Comparison of ENCODE assay signal across 8 mouse cellular contexts in genomic region chr8:124434126-124434790, GRCm38 (mm10). TPM values are rescaled to one million over a fixed set of nuclear protein-coding genes. Genes with fewer than 3 reads are reported as not detected.
DNase-seq lines count a peak whose midpoint lies in the region; ATAC-seq and TF ChIP-seq lines count a peak whose summit lies in the region.

No protein-coding gene starts in this region.

- H3K4me3 ChIP-seq in E14TG2a.4 (replicated peaks; ENCODE audit: low read length) = peak overlapping the region; percentile 88
- H3K4me3 ChIP-seq in forebrain, embryonic 13.5 days = peak overlapping the region; percentile 74
- H3K4me3 ChIP-seq in heart, postnatal 0 days (ENCODE audit: low read depth, low read length) = peak overlapping the region; percentile 57
- peak overlapping the region in 1 of 2 experiments; percentile 57; a peak in 3 of 4 replicates for H3K4me3 ChIP-seq in liver, embryonic 14.5 days (ENCODE audit: insufficient read depth in 1 of 2, low read depth in 2 of 2, low read length in 2 of 2)
- H3K4me3 ChIP-seq in neural tube, embryonic 13.5 days = peak overlapping the region; percentile 73

- TF ChIP-seq EP300 in heart, postnatal 0 days (IDR thresholded peaks at IDR 0.05; ENCODE audit: low read depth) = no peak
- TF ChIP-seq EP300 in liver, embryonic 14.5 days (IDR thresholded peaks at IDR 0.05; ENCODE audit: low read depth) = no peak

- no peak for TF ChIP-seq CTCF in E14TG2a.4 (conservative IDR thresholded peaks at IDR 0.05; ENCODE audit: low read length)
- no peak; the same call in 1 of the 2 replicates for TF ChIP-seq CTCF in heart, postnatal 0 days (IDR thresholded peaks at IDR 0.05; ENCODE audit: low read depth)
- TF ChIP-seq CTCF in liver, embryonic 14.5 days (IDR thresholded peaks at IDR 0.05; ENCODE audit: low read depth) = no peak

- H3K4me2 ChIP-seq in forebrain, embryonic 13.5 days = peak overlapping the region; percentile 94
- peak overlapping the region; percentile 96 for H3K4me2 ChIP-seq in heart, postnatal 0 days (ENCODE audit: low read depth, low read length)
- H3K4me2 ChIP-seq in liver, embryonic 14.5 days (ENCODE audit: low read depth) = peak overlapping the region; percentile 70
- peak overlapping the region; percentile 89 for H3K4me2 ChIP-seq in neural tube, embryonic 13.5 days

- H3K27me3 ChIP-seq in E14TG2a.4 (ENCODE audit: insufficient read depth, low read length) = peaks cover 17% of the 10 kb centered on the region
- H3K27me3 ChIP-seq in forebrain, embryonic 13.5 days = peaks cover 20% of the 10 kb centered on the region
- peaks cover 27% of the 10 kb centered on the region for H3K27me3 ChIP-seq in heart, postnatal 0 days (ENCODE audit: control insufficient read depth, insufficient read depth, low read length)
- peaks cover 20% of the 10 kb centered on the region for H3K27me3 ChIP-seq in liver, embryonic 14.5 days (ENCODE audit: control insufficient read depth, insufficient read depth, low read length)
- peaks cover 13% of the 10 kb centered on the region for H3K27me3 ChIP-seq in neural tube, embryonic 13.5 days

- peaks cover 11% of the 10 kb centered on the region; the same call in 1 of the 2 replicates for H3K36me3 ChIP-seq in E14TG2a.4 (ENCODE audit: insufficient read depth, low read length)
- H3K36me3 ChIP-seq in forebrain, embryonic 13.5 days (ENCODE audit: poor library complexity, severe bottlenecking) = no peaks in the 10 kb centered on the region
- no peaks in the 10 kb centered on the region for H3K36me3 ChIP-seq in heart, postnatal 0 days (replicated peaks; ENCODE audit: control insufficient read depth, insufficient read depth, low read length)
- no peaks in the 10 kb centered on the region for H3K36me3 ChIP-seq in liver, embryonic 14.5 days (replicated peaks; ENCODE audit: control insufficient read depth, insufficient read depth, low read depth)
- H3K36me3 ChIP-seq in neural tube, embryonic 13.5 days = no peaks in the 10 kb centered on the region

- peak; percentile 99 for DNase-seq in cerebellum, adult 11 months
- peak; percentile 98 for DNase-seq in heart, postnatal 0 days (ENCODE audit: low spot score)
- peak; percentile 97 to 98 for DNase-seq in kidney, postnatal 36 days
- peak; percentile 74 to 79 (median 76) for DNase-seq in liver, embryonic 14.5 days (ENCODE audit: low read depth in 3 of 3, low spot score in 3 of 3)
- peak; percentile 96 for DNase-seq in telencephalon, adult 2 months (ENCODE audit: low read depth, low spot score)

- ATAC-seq in forebrain, embryonic 13.5 days = peak; percentile 98
- ATAC-seq in heart, postnatal 0 days (ENCODE audit: insufficient read depth, low read depth) = peak; percentile 100
- peak; percentile 95 for ATAC-seq in liver, embryonic 14.5 days (ENCODE audit: insufficient read depth)
- peak; percentile 94 for ATAC-seq in neural tube, embryonic 13.5 days (ENCODE audit: low read depth)

- H3K4me1 ChIP-seq in E14TG2a.4 (replicated peaks; ENCODE audit: low read depth, low read length) = peaks cover 66% of the 10 kb centered on the region
- peaks cover 44% of the 10 kb centered on the region for H3K4me1 ChIP-seq in forebrain, embryonic 13.5 days
- peaks cover 9% of the 10 kb centered on the region for H3K4me1 ChIP-seq in heart, postnatal 0 days (ENCODE audit: control insufficient read depth, insufficient read depth)
- no peaks in the 10 kb centered on the region for H3K4me1 ChIP-seq in liver, embryonic 14.5 days (replicated peaks; ENCODE audit: control insufficient read depth in 2 of 2, insufficient read depth in 2 of 2, low read length in 1 of 2)
- H3K4me1 ChIP-seq in neural tube, embryonic 13.5 days (replicated peaks) = peaks cover 60% of the 10 kb centered on the region

- no peaks in the 10 kb centered on the region for H3K9me3 ChIP-seq in E14TG2a.4 (ENCODE audit: low read length)
- H3K9me3 ChIP-seq in forebrain, embryonic 13.5 days (replicated peaks) = no peaks in the 10 kb centered on the region
- H3K9me3 ChIP-seq in heart, postnatal 0 days (replicated peaks; ENCODE audit: control insufficient read depth, low read length) = no peaks in the 10 kb centered on the region
- no peaks in the 10 kb centered on the region for H3K9me3 ChIP-seq in liver, embryonic 14.5 days (ENCODE audit: control insufficient read depth, low read length)
- H3K9me3 ChIP-seq in neural tube, embryonic 13.5 days = no peaks in the 10 kb centered on the region

- under 1% methylated on average over 53 of the region's 101 CpGs for WGBS in forebrain, embryonic 13.5 days
- WGBS in heart, postnatal 0 days = under 1% methylated on average over 58 of the region's 101 CpGs
- under 1% methylated on average over 88 of the region's 101 CpGs for WGBS in liver, embryonic 14.5 days (ENCODE audit: insufficient replicate concordance)
- WGBS in neural tube, embryonic 13.5 days = under 1% methylated on average over 77 of the region's 101 CpGs

- peak overlapping the region; percentile 83 for H3K9ac ChIP-seq in forebrain, embryonic 13.5 days
- peak overlapping the region; percentile 40; the same call in 1 of the 2 replicates for H3K9ac ChIP-seq in heart, postnatal 0 days (replicated peaks; ENCODE audit: low read depth, low read length)
- H3K9ac ChIP-seq in liver, embryonic 14.5 days (replicated peaks) = no peak overlapping the region
- H3K9ac ChIP-seq in neural tube, embryonic 13.5 days = peak overlapping the region; percentile 87

- peak overlapping the region; percentile 19 for H3K27ac ChIP-seq in forebrain, embryonic 13.5 days
- no peak overlapping the region for H3K27ac ChIP-seq in heart, postnatal 0 days (ENCODE audit: low read depth)
- no peak overlapping the region for H3K27ac ChIP-seq in liver, embryonic 14.5 days
- H3K27ac ChIP-seq in neural tube, embryonic 13.5 days (replicated peaks) = peak overlapping the region; percentile 87

RNA-seq across cellular contexts. Expression of gene Pgbd5, which starts 5.2 kb away (rescaled TPM):
- 5.9 and 6.3 TPM in 2 replicates for polyA plus RNA-seq in forebrain, embryonic 13.5 days (2015; fragmentation: Nextera tagmentation; extraction: Ambion mirVana)
- 1.7 and 3.5 TPM in 2 replicates for total RNA-seq in heart, postnatal 0 days (2014; rRNA removed; ENCODE audit: low replicate concordance)
- 0.80 and 0.97 TPM in 2 replicates for polyA plus RNA-seq in heart, postnatal 0 days (2015; fragmentation: Nextera tagmentation; extraction: Ambion mirVana)
- polyA plus RNA-seq in liver, embryonic 14.5 days (2012; rRNA removed) = 0.14 and 0.18 TPM in 2 replicates
- polyA plus RNA-seq in liver, embryonic 14.5 days (2014; fragmentation: Nextera tagmentation; extraction: Ambion mirVana) = 0.08 and 0.15 TPM in 2 replicates
- polyA plus RNA-seq in neural tube, embryonic 13.5 days (2015; fragmentation: Nextera tagmentation; extraction: Ambion mirVana) = 9.2 and 11.6 TPM in 2 replicates

Comparison
In these comparisons a context has a peak if more than half of its experiments do, and no peak if none do; other contexts are left out.
1. H3K27ac ChIP-seq: peak in forebrain, embryonic 13.5 days (single experiment) and neural tube, embryonic 13.5 days (single experiment); none in heart, postnatal 0 days (single experiment) and liver, embryonic 14.5 days (single experiment).
2. Peak in every context shown above with its lines, with median percentiles within 50 percentile points of each other: DNase-seq, ATAC-seq and H3K4me2 ChIP-seq.